Mouse (Mus musculus): ENCODE measurements around the gene Ifnb1. TPM values are rescaled to one million over a fixed set of nuclear protein-coding genes. Genes with fewer than 3 reads are reported as not detected.
"Not testable (repeated sequence)": the region's sequence is repeated elsewhere in the genome, so short reads cannot be mapped to it uniquely, and the experiment has no call there.

The Ifnb1 gene
- not detected for total RNA-seq (2021)

DNA sequence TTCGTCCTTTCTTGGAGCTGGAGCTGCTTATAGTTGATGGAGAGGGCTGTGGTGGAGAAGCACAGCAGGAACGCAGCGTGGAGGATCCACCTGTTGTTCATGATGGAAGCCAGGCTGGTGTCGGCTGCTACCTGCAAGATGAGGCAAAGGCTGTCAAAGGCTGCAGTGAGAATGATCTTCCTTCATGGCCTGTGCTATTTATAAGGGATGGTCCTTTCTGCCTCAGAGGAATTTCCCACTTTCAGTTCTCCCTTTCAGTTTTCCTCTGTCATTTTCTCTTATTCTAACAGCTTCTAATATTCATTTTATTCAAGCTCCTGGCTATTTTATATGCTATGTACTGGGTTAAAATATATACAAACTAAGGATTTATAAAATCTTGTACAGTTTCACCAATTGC, at the start of gene Ifnb1:
Gene Ifnb1 (minus strand): TSS at position 101 of the 400 bp plus-strand sequence.
- intact Hi-C loops (cut with DNase I): no loop called here
- no peak for DNase-seq (ENCODE audit: low spot score in 2 of 2)

DNA sequence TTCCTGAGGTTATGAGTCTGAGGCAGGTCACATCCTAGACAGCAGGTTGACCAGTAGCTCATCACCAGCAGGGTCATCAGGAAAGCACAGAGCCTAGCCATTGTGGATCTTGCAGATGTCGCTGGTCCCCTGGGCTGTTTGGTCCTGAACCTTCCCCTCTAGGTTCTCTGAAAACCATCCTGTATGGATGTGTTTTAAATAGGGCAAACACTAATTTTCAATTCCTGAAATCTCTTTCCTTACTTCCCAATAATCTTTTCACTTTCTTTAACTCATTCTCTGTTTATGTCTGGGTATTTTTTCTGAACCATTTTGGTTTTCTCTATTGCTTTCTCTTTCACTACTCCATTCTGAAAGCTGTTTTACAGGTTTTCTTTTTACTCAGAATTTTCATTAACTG, 49.1 kb upstream of the Ifnb1 start, which contains the start of gene Ifna14:
Gene Ifna14 (minus strand): TSS at position 101 of the 400 bp plus-strand sequence.
- intact Hi-C loops (cut with DNase I): no loop called here
- no peak for DNase-seq (ENCODE audit: low spot score in 2 of 2)

DNA sequence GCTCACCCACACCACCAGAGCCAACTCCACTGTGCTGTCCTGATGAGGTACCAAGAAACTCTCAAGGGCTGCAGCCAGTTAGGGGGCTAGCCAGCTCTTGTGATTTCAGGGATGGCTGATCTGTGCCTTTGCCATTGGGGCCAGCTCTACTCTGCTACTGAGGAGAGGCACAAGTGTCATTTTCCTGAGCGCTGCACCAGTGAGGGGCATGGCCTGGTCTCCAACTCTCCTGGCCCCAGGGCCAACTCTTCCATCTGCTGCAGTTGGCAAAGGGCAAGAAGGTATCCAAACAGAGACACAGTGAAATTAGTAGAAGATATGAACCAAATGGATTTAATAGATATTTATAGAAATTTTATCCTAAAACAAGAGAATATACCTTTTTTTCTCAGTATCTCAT, 39.2 kb upstream of the Ifnb1 start:
- intact Hi-C loops (cut with DNase I): no loop called here
- DNase-seq (ENCODE audit: low spot score in 2 of 2): no peak

DNA sequence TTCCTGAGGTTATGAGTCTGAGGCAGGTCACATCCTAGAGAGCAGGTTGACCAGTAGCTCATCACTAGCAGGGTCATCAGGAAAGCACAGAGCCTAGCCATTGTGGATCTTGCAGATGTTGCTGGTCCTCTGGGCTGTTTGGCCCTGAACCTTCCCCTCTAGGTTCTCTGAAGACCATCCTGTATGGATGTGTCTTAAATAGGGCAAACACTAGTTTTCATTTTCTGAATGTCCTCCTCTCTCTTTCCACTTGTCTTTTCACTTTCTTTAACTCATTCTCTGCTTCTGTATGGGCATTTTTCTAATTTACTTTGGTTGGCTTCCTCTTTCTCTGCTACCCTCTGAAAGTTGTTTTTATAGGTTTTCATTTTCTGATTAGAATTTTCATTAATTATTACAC, 35.6 kb upstream of the Ifnb1 start, which contains the start of gene Ifna15:
Gene Ifna15 (minus strand): TSS at position 101 of the 400 bp plus-strand sequence.
- intact Hi-C loops (cut with DNase I); DNase-seq (ENCODE audit: low spot score in 2 of 2): not testable (repeated sequence)

DNA sequence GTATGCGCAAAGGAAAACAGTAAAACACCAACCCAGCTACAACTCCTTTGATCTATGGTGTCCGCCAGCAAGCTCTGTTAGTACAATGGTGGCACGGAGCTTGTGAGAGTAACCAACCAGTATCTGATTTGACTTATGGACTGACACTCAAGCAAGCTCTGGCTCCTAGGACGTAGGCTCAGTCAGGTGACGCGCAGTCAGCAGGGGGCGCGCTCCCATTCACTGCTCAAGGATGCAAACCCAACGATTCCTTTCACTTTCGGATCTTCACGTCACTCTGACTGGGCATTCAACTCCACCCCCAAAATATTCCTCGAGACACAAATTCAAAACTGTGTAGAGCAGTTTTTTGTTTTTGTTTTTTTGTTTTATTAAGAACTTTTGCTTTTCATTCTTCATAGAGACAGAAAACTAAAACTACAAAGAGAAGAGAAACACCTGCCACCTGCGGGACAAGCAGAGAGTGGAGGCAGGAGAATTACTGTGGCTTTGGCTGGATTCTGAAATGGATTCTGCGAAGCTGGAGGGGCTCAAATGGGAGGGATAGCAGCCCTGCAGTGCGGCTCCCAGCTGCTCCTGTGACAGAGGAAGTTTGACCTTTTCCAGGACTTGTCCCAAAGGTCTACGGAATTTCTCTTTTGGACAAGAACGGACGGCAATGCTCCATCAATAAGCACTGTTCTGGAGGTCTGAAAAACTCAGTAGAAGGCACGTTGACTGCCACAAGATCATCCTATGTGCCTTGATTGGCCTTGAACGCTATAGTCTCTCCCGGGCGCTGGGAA, 27.8 kb upstream of the Ifnb1 start:
- intact Hi-C loops (cut with DNase I): no loop called here
- peak; percentile 20 to 32 for DNase-seq (ENCODE audit: low spot score in 2 of 2)

DNA sequence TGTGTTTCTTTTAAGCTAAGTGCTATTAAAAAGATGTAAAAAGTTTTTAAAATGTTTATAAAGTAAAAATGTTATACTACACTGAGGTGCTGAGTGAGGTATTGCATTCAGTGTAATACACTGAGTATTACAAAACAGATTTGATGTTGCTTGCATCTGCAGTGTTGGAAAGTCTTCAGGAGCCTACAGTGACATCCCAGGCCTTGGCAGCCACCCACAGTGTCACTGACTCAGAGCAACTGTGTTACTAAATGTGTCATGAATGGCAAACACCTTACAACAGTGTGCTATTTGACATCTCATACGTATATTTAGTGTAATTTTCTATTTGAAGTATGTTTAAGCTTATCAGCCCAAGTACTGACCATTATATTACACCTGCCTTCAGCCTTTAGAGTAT, 25.4 kb upstream of the Ifnb1 start:
- intact Hi-C loops (cut with DNase I): loop anchor here (10.0 kb wide), 2 partner anchors 143 to 243 kb away; no protein-coding TSS in a partner anchor
- no peak for DNase-seq (ENCODE audit: low spot score in 2 of 2)

DNA sequence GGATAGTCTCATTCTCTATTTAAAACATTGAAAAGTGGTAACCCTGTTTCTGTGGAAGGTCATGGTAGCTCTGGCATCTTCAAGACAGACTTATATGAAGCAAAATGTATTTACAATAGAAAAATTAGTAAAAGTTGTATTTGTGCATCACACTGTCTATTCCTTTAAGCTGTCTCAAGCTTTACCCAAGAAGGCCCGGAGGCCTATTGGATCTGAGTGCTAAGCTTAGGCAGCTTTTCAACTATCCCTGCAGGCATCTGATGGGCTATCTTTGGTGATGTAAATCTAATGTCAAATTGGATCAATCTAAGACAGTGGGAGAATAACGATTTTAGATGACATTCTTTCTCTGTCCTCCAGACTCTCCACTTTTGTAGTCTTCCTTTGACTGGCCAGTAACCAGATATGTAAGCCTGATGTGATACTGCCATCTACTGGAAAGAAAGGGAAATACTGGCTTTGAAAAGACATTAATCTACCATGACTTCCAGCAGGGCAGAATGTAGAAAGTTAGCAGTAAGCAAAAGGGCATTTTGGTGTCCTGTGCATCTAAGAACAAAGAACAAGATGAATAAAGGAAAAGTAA, 21.2 kb upstream of the Ifnb1 start:
- DNase-seq (ENCODE audit: low spot score in 2 of 2): no peak
- intact Hi-C loops (cut with DNase I): loop anchor here (2.0 to 10.0 kb wide), 4 partner anchors 139 to 1175 kb away; no protein-coding TSS in a partner anchor

DNA sequence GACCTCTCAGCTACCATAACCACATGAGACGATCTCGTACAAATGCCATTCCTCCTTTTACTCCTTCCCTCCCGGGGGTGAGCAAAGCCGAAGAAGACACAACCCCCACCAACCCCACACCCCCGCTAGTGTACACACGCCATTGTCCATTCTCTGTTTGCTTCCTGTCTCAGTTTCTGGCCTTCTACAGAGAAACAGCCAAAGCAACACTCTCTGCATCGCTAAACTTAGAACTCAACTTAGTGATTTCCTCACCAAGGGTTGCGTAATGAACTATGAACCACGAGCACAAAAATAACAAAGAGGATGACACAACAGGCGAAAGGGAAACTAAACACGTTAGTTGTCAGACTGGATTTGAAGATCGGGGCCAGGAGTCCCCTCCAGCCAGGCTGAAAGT, 14.8 kb upstream of the Ifnb1 start:
- no peak for DNase-seq (ENCODE audit: low spot score in 2 of 2)
- intact Hi-C loops (cut with DNase I): no loop called here

DNA sequence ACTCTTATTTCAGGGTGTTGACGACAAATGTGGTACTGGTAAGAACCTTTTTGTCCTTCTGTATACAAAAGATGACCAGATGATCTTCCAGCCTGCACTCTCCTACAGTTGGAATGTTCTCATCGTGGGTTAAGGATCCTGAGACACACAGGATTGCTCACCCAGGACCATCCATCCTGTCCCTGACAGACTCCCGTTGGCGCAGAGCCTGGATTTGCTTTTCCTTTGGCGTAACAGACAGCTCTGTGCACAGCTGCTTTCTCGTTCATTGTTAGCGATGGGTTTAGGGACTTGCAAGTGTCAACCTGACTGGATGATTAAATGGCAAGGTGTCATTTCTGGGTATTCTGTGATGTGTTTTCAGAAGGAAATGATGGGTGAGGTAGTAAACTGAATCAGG, 14.1 kb upstream of the Ifnb1 start:
- intact Hi-C loops (cut with DNase I): no loop called here
- no peak for DNase-seq (ENCODE audit: low spot score in 2 of 2)

DNA sequence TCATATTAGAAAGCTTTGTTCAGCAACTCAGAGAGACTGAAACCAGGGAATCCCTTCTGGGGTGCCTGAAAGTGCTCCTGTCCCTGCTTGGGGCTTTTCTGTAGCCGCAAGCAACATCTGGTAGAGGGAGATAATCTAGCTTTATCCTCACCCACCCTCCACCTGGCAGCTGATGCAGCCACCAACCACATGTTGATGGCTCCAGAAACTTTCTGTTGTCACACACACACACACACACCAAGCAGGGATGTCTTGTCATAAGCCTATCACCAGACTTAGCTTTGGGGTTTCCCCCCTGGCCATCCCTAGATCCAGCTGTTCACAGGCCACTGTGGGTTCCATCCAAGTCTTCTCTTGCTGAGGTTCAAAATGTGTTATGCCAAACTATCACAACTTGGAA, 13.2 kb upstream of the Ifnb1 start:
- intact Hi-C loops (cut with DNase I): no loop called here

DNA sequence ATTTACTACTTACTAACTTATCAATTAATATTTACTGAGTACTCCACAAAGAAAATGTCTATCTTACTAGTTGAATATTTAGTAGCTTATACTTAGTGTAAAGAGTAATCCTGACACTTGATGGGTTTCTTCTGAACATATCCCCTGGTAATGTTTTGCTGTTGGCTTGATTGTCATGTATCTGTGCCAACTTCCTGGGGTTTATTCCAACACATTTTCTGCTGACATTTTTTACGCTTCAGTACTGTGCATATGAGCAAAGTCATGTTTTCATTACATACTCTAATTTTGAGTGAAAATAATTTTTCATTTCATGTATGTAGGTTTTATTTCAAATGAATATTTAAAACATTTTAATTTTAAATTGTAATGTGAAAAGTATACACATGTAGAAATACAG, 12.3 kb upstream of the Ifnb1 start:
- DNase-seq (ENCODE audit: low spot score in 2 of 2): no peak
- intact Hi-C loops (cut with DNase I): no loop called here

More for the DNA sequence above, 13.2 kb upstream of the Ifnb1 start:
- DNase-seq (ENCODE audit: low spot score in 2 of 2): no peak

DNA sequence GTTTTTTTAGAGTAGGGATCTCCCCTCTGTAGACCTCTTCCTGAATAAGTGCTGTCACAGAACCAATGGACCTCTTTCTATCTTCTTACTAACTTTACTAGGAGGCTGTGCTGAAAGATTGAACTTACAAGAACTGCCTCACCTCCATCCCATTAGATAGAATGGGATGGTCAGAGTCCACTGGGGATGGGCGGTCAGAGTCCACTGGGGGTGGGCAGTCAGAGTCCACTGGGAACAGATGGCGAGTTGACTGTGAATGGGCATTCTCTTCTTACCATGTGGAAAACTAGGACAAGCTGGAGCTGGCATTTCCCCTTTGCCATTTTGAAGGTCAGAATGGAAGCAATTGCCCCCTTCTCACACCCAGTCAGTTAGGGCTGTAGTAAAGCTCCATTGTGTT, 10.9 kb upstream of the Ifnb1 start:
- intact Hi-C loops (cut with DNase I): no loop called here
- no peak for DNase-seq (ENCODE audit: low spot score in 2 of 2)

DNA sequence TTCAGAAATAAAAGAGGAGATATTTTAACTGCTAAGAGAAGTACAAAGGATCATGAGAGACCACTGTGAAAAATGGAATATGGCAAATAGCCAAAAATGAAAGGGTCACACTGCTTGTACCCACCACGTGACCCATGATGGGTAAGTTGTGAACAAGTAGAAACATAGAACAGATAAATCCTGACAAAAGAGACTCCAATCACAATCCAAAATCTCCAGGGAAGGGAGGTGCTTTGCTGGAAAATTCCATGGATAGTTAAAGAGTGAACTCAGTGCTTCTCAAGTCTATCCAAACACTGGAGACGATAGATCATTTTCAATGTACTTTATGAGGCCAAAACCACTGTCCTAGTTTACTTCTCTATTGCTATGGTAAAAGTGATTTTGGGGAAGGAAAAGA, 8.3 kb upstream of the Ifnb1 start:
- intact Hi-C loops (cut with DNase I): no loop called here
- no peak for DNase-seq (ENCODE audit: low spot score in 2 of 2)

DNA sequence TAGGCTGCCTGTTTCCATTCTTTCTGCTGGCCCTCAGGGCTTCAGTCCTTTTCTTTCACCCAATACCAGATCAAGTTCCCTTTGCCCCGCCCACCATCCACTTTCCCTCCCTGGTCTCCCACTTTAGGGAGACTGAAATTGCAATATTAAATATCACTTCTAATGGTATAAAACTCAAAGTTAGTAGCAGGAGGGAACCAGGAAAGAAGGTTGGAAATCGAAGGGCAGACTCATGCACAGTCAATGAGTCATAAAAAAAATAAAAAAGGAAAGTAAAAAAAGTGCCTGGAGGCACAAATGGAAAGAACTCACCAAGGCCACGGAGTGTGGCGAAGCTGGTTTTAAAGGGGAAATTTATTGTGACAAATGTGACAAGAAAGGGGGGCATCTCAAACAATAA, 7.7 kb upstream of the Ifnb1 start:
- intact Hi-C loops (cut with DNase I): no loop called here
- no peak for DNase-seq (ENCODE audit: low spot score in 2 of 2)

DNA sequence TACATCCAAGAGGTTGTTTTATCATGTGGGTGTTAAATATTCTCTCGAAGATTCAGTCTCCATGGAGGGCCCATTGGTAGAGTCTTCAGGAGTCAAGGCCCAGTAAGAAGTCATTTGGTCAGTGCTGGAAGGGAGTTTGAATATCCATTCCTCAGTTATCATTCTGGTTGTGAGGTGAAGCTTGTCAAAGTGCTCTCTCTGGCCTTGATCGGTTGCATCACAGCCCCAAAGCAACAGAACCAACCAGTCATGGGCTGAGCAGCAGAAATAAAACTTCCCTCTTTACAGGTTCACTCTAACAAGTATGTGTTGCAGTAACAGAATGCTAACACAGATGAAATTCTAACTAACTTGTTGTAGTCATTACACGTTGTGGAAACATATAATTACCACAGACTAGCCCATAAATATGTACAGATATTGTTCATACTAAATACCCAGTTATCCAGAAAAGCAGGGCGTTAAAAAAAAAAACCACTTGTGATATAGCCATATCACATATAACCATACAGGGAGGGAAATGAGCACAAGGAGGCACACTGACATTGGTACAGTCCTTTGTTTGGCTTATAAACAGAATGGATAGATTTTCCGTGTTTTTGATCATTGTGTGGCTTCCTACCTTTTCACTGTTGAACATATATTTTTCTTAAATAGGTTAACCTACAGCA, 3.9 kb upstream of the Ifnb1 start:
- intact Hi-C loops (cut with DNase I): no loop called here
- DNase-seq (ENCODE audit: low spot score in 2 of 2): no peak

DNA sequence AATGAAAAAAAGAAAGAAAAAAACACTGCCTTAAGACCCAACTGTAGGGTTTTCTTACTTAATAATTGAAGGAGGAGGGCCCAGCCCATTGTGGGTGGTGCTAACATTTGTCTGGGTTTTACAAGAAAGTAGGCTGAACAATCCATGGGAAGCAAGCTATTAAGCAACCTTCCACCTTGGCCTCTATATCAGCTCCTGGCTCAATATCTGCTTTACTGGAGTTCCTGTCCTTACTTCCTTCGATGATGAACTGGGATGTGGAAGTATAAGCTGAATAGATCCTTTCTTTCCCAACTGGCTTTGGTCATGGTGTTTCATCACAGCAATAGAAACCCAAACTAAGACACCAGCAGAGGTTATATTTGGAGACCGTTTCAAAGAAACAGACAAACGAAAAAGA, 2.8 kb upstream of the Ifnb1 start:
- intact Hi-C loops (cut with DNase I): no loop called here
- no peak for DNase-seq (ENCODE audit: low spot score in 2 of 2)

DNA sequence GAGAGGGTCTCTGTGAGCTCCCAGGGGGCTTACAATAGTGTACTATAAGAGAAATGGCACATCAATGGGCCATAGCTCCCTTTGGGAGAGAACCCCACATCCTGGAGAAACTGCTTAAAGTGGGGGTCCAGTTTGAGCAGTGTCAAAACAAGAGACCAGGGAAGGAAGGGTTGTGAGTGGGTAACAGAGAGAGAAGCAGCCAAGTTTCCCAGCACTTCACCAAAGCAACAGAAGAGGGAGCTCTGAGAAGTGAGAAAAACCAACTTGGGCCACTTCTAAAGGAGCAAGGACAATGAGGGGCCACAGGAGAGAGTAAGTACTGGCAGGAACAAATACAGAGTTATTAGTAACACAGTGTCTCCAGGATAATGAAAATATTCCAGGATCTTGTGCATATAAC, 667 bp upstream of the Ifnb1 start:
- intact Hi-C loops (cut with DNase I): no loop called here
- DNase-seq (ENCODE audit: low spot score in 2 of 2): no peak

DNA sequence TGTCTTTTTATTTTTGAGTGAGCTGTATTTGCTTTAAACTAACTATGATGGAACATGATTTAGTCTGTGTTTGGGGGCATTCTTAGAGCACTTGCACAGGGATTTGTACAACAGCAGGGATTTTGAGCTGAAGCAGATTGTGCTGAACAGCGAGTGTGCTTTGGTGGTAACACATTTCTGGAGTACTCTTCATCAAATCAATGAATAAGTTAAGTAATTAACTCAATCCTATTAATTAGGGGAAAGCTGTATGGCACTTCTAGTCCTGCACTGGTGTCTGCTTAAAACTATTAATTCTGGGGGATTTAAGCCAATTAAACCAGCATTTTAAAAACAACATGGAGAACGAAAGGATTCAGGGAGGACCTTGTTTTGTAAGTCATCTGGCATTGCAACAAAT, 4.6 kb downstream of the Ifnb1 start:
- intact Hi-C loops (cut with DNase I): no loop called here
- DNase-seq (ENCODE audit: low spot score in 2 of 2): no peak

DNA sequence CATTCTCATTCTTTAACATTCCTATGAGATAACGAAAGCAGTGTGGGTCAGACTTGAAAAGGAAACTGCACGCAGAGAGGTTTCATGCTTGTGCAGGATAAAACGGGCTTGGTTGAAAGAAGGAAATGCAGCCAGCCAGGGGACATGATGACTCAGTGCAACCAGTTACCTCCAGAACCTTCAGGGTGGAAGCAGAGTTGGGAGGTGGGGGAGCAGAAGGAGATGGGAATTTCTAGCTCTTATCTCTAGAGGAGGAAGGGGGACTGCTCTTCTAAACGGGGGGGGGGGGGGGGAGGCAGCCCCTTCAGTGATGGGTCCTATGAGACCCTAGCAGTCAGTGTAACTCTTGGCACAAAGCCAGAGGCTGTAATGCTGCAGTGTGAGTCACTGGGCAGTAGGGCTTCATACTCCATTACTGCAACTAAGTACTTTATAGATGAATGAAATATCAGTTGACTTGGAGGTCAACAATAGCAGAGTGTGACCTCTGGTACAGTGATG, 6.8 kb downstream of the Ifnb1 start:
- intact Hi-C loops (cut with DNase I): no loop called here
- peak; percentile 6 to 24 for DNase-seq (ENCODE audit: low spot score in 2 of 2)

DNA sequence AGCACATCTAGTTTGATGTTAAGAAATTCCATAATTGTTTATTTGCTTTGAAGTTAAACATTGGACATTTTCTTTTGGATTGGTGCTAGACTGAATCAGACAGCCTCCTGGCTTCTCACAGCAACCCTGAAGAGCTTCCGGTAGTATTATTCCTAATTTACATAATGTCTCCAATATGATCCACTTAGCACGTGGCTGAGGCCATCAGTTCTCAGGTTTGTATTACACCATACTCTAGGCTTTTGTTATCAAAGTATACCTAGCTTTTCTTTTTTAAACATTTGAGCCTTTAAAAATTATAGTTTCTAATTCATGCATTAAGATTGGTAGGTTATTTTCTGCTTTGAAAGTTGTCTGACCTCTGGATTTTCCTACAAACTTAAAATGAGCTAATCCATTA, 7.3 kb downstream of the Ifnb1 start:
- DNase-seq (ENCODE audit: low spot score in 2 of 2): no peak
- intact Hi-C loops (cut with DNase I): no loop called here

DNA sequence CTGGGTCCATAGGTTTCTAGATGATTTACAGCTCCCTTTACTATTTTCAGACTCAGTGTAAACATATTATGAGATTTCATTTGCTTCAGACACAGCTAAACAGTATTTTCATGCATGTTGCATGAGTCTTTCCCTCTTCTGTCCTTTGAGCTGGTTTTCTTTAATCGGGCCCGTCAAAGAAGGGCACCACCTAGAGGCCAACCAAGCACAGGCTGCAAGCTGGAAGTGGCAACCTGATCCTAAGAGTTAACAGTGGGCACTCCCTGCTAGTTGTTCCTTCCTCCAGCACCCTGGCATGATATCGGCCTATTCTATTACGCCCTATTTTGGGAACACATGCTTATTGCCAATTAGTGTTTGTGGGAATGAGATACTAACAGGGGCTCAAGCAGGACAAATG, 8.2 kb downstream of the Ifnb1 start:
- peak; percentile 10 to 14 for DNase-seq (ENCODE audit: low spot score in 2 of 2)
- intact Hi-C loops (cut with DNase I): no loop called here
